Mouse (Mus musculus) stomach, postnatal 0 days (tissue): ENCODE results near the gene Farsb.

Experiments
- CTCF ChIP-seq: IDR thresholded peaks from 2 replicates; pipeline ENCODE4 v1.5.1; 2016; ENCODE audit warnings: antibody characterized with exemption, low read depth, mild to moderate bottlenecking, moderate library complexity
- EP300 ChIP-seq: optimal IDR thresholded peaks from 2 replicates; pipeline ENCODE3; 2016; ENCODE audit warnings: antibody characterized with exemption

DNA sequence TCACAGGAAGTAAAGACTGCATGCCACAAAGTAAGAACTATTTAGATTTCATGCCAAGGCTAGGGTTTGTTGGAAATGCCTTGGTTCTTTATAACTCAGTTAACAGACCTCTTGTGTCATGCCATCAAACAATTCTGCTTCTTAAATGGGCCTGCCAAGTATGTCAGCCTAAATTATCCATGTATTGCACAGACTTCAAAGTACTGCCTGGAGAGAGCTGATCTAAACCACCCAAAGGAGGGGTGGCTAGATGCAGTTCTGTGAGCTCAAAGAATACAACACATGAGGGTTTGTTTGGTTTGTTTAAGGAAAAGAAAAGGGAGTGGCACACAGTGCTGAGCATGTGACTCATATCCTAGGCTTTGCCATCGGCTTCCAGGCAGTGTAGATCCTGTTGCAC, 40.6 kb downstream of the Farsb start:
- TF ChIP-seq CTCF (no peak), EP300 (no peak)
